Mouse (Mus musculus) erythroblast, embryonic 14.5 days (primary cell): Measurements from ENCODE around the gene 6330409D20Rik.

Experiments used
- GATA1 ChIP-seq: IDR thresholded peaks from 2 replicates; pipeline ENCODE4 v1.6.1; 2012; ENCODE audit warnings: low read length, inconsistent platforms, mixed read lengths
- TAL1 ChIP-seq: IDR thresholded peaks from 3 replicates; pipeline ENCODE4 v1.6.1; 2012; ENCODE audit warnings: low read length, inconsistent platforms, mixed read lengths

DNA sequence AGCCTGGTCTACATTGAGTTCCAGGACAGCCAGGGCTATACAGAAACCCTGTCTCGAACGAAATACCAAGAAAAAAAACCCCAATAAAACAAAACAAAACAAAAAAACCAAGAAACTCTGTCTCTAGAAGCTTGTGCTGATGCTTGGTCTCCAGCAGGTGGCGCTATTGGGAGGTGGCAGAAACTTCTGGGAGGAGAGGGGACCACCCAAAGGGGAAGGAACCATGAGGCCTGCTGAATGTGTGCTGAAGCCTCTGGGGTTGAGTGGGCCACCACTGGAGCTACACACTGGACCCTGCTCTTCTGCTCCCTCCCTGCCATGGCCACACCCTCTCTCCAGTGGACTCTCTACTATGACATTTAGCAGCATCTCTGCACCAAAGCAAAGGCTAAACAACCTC, 32.2 kb downstream of the 6330409D20Rik start:
- no peak for TF ChIP-seq GATA1
- no peak for TF ChIP-seq TAL1
